Mouse (Mus musculus): Measurements from ENCODE around the gene Ntm.

DNA sequence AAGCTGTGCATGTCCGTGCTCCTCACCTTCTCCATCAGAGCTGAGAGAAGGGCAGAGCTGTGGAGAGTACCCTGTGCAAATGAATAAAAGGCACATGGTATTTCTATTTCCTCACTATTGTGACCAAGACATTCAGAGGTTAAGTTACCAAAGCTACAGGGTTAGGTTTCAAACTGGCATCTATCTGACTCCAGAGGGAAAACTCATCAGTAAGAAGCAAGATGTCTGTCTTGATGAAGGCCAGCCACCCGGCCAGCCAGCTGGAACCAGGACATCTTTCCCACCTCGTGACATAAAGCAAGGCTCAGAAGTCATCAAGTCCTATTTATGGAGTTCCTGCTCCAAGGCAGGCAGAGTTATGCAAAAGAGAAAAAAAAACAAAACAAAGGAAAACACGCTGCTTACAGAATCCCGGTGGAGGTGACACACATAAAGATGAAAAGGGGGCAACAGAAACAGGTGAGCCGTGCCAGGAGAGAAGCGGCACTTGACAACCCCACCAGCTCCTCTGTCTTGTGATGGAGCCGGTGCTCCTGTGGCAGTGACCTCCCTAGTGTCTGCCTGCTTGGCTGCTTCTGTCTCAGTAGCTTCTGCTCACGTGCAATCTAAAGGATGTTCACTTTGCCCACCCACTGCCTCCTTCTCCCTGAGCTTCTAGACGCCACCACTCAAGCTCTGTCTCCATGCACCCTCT lies 694.2 kb downstream of the Ntm start:
- no peak for TF ChIP-seq CTCF (IDR thresholded peaks at IDR 0.05; ENCODE audit: control insufficient read depth, insufficient read depth, insufficient read length)
- TF ChIP-seq USF1 (IDR thresholded peaks at IDR 0.05; ENCODE audit: low read depth) = no peak

Measured in C2C12 (cell line).